Mouse (Mus musculus): ENCODE results near the gene Hist1h3c. TPM values are rescaled to one million over a fixed set of nuclear protein-coding genes. Genes with fewer than 3 reads are reported as not detected.

Gene Hist1h3c
- 1.2 and 1.4 TPM in 2 replicates for polyA plus RNA-seq (2015; fragmentation: Nextera tagmentation; extraction: Ambion mirVana)

GRCm38 (mm10) chr13:23745381-23746161 is at the start of gene Hist1h3c:
Gene Hist1h3c, minus strand, starts transcription at chr13:23745602.

GRCm38 (mm10) chr13:23769613-23770012 is 24.2 kb upstream of the Hist1h3c start, which contains the start of gene Trim38:
Gene Trim38, plus strand, starts transcription at chr13:23769913.

GRCm38 (mm10) chr13:23763586-23764323 is 18.4 kb upstream of the Hist1h3c start, which contains the start of gene Hist1h1a:
Gene Hist1h1a, plus strand, starts transcription at chr13:23763666.

GRCm38 (mm10) chr13:23761871-23762821 is 16.7 kb upstream of the Hist1h3c start, which contains the start of gene Hist1h3a:
Gene Hist1h3a, minus strand, starts transcription at chr13:23762386.

GRCm38 (mm10) chr13:23760972-23761864 is 15.8 kb upstream of the Hist1h3c start, which contains the start of gene Hist1h4a:
Gene Hist1h4a, minus strand, starts transcription at chr13:23761230.

GRCm38 (mm10) chr13:23756790-23757189 is 11.4 kb upstream of the Hist1h3c start, which contains the start of gene Hist1h4b:
Gene Hist1h4b, plus strand, starts transcription at chr13:23757013.

GRCm38 (mm10) chr13:23752067-23752741 is 6.8 kb upstream of the Hist1h3c start, which contains the start of gene Hist1h3b:
Gene Hist1h3b, plus strand, starts transcription at chr13:23752267.

GRCm38 (mm10) chr13:23750839-23751477 is 5.6 kb upstream of the Hist1h3c start, which contains the start of gene Hist1h2ab:
Gene Hist1h2ab, plus strand, starts transcription at chr13:23751126.

GRCm38 (mm10) chr13:23746201-23747080 is 1.0 kb upstream of the Hist1h3c start, which contains the start of gene Hist1h2bb:
Gene Hist1h2bb, plus strand, starts transcription at chr13:23746734.

GRCm38 (mm10) chr13:23738677-23739068 is 6.7 kb downstream of the Hist1h3c start, which contains the start of gene Hist1h1c:
Gene Hist1h1c, plus strand, starts transcription at chr13:23738808.

GRCm38 (mm10) chr13:23710374-23711089 is 34.9 kb downstream of the Hist1h3c start, which contains the start of gene Hfe:
Gene Hfe, minus strand, starts transcription at chr13:23710854.

GRCm38 (mm10) chr13:23698300-23698693 is 47.1 kb downstream of the Hist1h3c start, which contains the start of gene Hist1h4c:
Gene Hist1h4c, minus strand, starts transcription at chr13:23698454.

GRCm38 (mm10) chr13:23695514-23695913 is 49.9 kb downstream of the Hist1h3c start, which contains the start of gene Hist1h1t:
Gene Hist1h1t, plus strand, starts transcription at chr13:23695814.

